9 mouse cellular contexts compared by ENCODE assay signal in genomic region chr5:106826044-106826443, GRCm38 (mm10).
DNase-seq lines count a peak whose midpoint lies in the region; ATAC-seq and TF ChIP-seq lines count a peak whose summit lies in the region.
"Had no signal": no experiment of that assay in that cellular context is flagged by ENCODE, and none has a peak within 500 bp of the region (broad histone marks: within the 10 kb centered on the region; RNA-seq: fewer than 3 reads in every experiment).

No protein-coding gene starts in this region.

- no peak overlapping the region for H3K27ac ChIP-seq in heart, embryonic 13.5 days (replicated peaks)
- H3K27ac ChIP-seq in lung, postnatal 0 days (ENCODE audit: low read length), result no peak overlapping the region
- no peak overlapping the region; the same call in 1 of the 2 replicates for H3K27ac ChIP-seq in forebrain, postnatal 0 days (ENCODE audit: low read depth, low read length)
- peak overlapping the region; percentile 80; the same call in 1 of the 2 replicates for H3K27ac ChIP-seq in midbrain, embryonic 16.5 days (ENCODE audit: low read length)
- H3K27ac ChIP-seq: liver, embryonic 14.5 days had no signal

- TF ChIP-seq POLR2A in lung, adult 2 months (IDR thresholded peaks at IDR 0.05; ENCODE audit: borderline replicate concordance, extremely low read depth, low read depth, low read length), result no peak

- TF ChIP-seq CTCF in lung, postnatal 0 days (IDR thresholded peaks at IDR 0.05), result no peak
- TF ChIP-seq CTCF in lung, adult 2 months (IDR thresholded peaks at IDR 0.05; ENCODE audit: insufficient read depth, low read length), result no peak
- TF ChIP-seq CTCF in forebrain, postnatal 0 days (IDR thresholded peaks at IDR 0.05; ENCODE audit: low read depth), result no peak

- no peaks in the 10 kb centered on the region for H3K9me3 ChIP-seq in heart, embryonic 13.5 days
- H3K9me3 ChIP-seq in lung, postnatal 0 days (ENCODE audit: low read length), result no peaks in the 10 kb centered on the region
- H3K9me3 ChIP-seq in forebrain, postnatal 0 days (ENCODE audit: low read length), result no peaks in the 10 kb centered on the region
- no peaks in the 10 kb centered on the region for H3K9me3 ChIP-seq in midbrain, embryonic 16.5 days (replicated peaks; ENCODE audit: control insufficient read depth, low read length, poor library complexity, severe bottlenecking)

- no peak overlapping the region for H3K4me3 ChIP-seq in heart, embryonic 13.5 days
- no peak overlapping the region for H3K4me3 ChIP-seq in lung, postnatal 0 days (ENCODE audit: low read depth, low read length)
- no peak overlapping the region for H3K4me3 ChIP-seq in lung, adult 2 months (replicated peaks; ENCODE audit: extremely low read depth, low read depth, low read length)
- H3K4me3 ChIP-seq in forebrain, postnatal 0 days (ENCODE audit: low read depth, low read length), result no peak overlapping the region
- H3K4me3 ChIP-seq in midbrain, embryonic 16.5 days (ENCODE audit: low read depth, low read length), result no peak overlapping the region

- 61% methylated on average over 8 of the region's 8 CpGs for WGBS in heart, embryonic 13.5 days
- WGBS in lung, postnatal 0 days, result 65% methylated on average over 8 of the region's 8 CpGs
- WGBS in lung, adult 2 months, result 62% methylated on average over 8 of the region's 8 CpGs
- 46% methylated on average over 8 of the region's 8 CpGs for WGBS in forebrain, postnatal 0 days
- WGBS in midbrain, embryonic 16.5 days, result 56% methylated on average over 8 of the region's 8 CpGs

- no peak overlapping the region for H3K9ac ChIP-seq in heart, embryonic 13.5 days
- H3K9ac ChIP-seq in lung, postnatal 0 days (replicated peaks; ENCODE audit: low read depth), result no peak overlapping the region
- peak overlapping the region; percentile 53; the same call in 1 of the 2 replicates for H3K9ac ChIP-seq in forebrain, postnatal 0 days
- H3K9ac ChIP-seq in midbrain, embryonic 16.5 days (ENCODE audit: low read depth, low read length), result no peak overlapping the region
- H3K9ac ChIP-seq: liver, embryonic 14.5 days had no signal

- H3K27me3 ChIP-seq in heart, embryonic 13.5 days (replicated peaks), result peaks cover 10% of the 10 kb centered on the region; the same call in 1 of the 2 replicates
- no peaks in the 10 kb centered on the region for H3K27me3 ChIP-seq in lung, postnatal 0 days (replicated peaks; ENCODE audit: insufficient read depth, low read length)
- no peaks in the 10 kb centered on the region for H3K27me3 ChIP-seq in forebrain, postnatal 0 days (ENCODE audit: insufficient read depth, low read length)
- H3K27me3 ChIP-seq in midbrain, embryonic 16.5 days (ENCODE audit: control insufficient read depth, insufficient read depth, low read depth, low read length), result no peaks in the 10 kb centered on the region

- no peak for ATAC-seq in heart, embryonic 13.5 days (ENCODE audit: extremely low read depth, insufficient number of reproducible peaks, low FRiP score, low TSS enrichment)
- ATAC-seq in lung, postnatal 0 days, result no peak
- peak; percentile 8; the same call in 1 of the 2 replicates for ATAC-seq in forebrain, postnatal 0 days
- ATAC-seq in midbrain, embryonic 16.5 days, result 0 out of 2 replicates have a peak, but pooled peaks have one; percentile 34

- peak overlapping the region; percentile 75; the same call in 1 of the 2 replicates for H3K4me2 ChIP-seq in heart, embryonic 13.5 days
- H3K4me2 ChIP-seq in lung, postnatal 0 days (replicated peaks; ENCODE audit: low read depth, low read length), result 0 out of 2 replicates have a peak overlapping the region, but pooled peaks have one; percentile 52
- peak overlapping the region; percentile 64 for H3K4me2 ChIP-seq in forebrain, postnatal 0 days (ENCODE audit: low read depth)
- H3K4me2 ChIP-seq in midbrain, embryonic 16.5 days (ENCODE audit: low read length), result peak overlapping the region; percentile 88; the same call in 1 of the 2 replicates

- DNase-seq in heart, postnatal 4 days, result no peak
- no peak for DNase-seq in lung, postnatal 0 days (ENCODE audit: low spot score)
- DNase-seq in lung, adult 2 months, result no peak
- no peak for DNase-seq in forebrain, postnatal 0 days
- DNase-seq in spleen, adult 12 weeks (ENCODE audit: low spot score), result no peak
- DNase-seq in gastrocnemius, adult 18-20 months (ENCODE audit: low spot score), result no peak

- no peak for TF ChIP-seq EP300 in lung, postnatal 0 days (IDR thresholded peaks at IDR 0.05)

- H3K36me3 ChIP-seq in heart, embryonic 13.5 days, result no peaks in the 10 kb centered on the region
- H3K36me3 ChIP-seq in lung, postnatal 0 days (ENCODE audit: insufficient read depth, low read length), result no peaks in the 10 kb centered on the region
- H3K36me3 ChIP-seq in forebrain, postnatal 0 days (ENCODE audit: insufficient read depth), result no peaks in the 10 kb centered on the region
- H3K36me3 ChIP-seq in midbrain, embryonic 16.5 days (ENCODE audit: control insufficient read depth, insufficient read depth, low read length), result no peaks in the 10 kb centered on the region

- H3K4me1 ChIP-seq in heart, embryonic 13.5 days, result peaks cover 9% of the 10 kb centered on the region; the same call in 1 of the 2 replicates
- no peaks in the 10 kb centered on the region for H3K4me1 ChIP-seq in lung, postnatal 0 days (ENCODE audit: insufficient read depth, low read depth, low read length)
- no peaks in the 10 kb centered on the region for H3K4me1 ChIP-seq in lung, adult 2 months (ENCODE audit: control insufficient read depth, insufficient read depth, low read length)
- H3K4me1 ChIP-seq in forebrain, postnatal 0 days (ENCODE audit: insufficient read depth), result no peaks in the 10 kb centered on the region; the same call in 1 of the 2 replicates
- peaks cover 10% of the 10 kb centered on the region for H3K4me1 ChIP-seq in midbrain, embryonic 16.5 days (ENCODE audit: control insufficient read depth, insufficient read depth, low read length)

Comparison
In these comparisons a context has a peak if more than half of its experiments do, and no peak if none do; other contexts are left out.
1. ATAC-seq: peak in forebrain, postnatal 0 days (single experiment) and midbrain, embryonic 16.5 days (single experiment); none in heart, embryonic 13.5 days (single experiment) and lung, postnatal 0 days (single experiment).
2. Peak in every context shown above with its lines, with median percentiles within 50 percentile points of each other: H3K4me2 ChIP-seq.